Comparison of ENCODE assay signal across 8 mouse cellular contexts in the genomic region with DNA sequence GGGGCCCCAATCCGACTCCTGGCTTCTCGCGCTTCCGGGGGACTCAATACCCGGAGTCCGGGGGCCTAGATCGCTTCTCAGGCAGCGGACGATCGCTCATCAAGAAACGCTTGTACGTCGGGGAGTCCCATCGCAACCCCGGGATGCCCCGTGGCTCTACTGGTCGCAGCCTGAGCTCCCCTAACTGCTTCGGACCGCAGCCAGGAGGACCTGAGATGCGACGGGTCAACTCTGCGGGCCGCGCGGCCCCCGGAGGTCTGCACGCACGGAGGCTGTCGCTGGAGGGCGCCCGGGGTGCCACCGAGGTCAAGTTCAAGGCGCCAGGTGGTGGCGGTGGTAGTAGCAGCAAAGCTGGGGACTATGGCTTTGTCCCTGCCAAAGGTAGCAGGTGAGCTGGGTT. TPM values are rescaled to one million over a fixed set of nuclear protein-coding genes. Genes with fewer than 3 reads are reported as not detected.
DNase-seq lines count a peak whose midpoint lies in the region; ATAC-seq and TF ChIP-seq lines count a peak whose summit lies in the region.
"Had no signal": no experiment of that assay in that cellular context is flagged by ENCODE, and none has a peak within 500 bp of the region (broad histone marks: within the 10 kb centered on the region; RNA-seq: fewer than 3 reads in every experiment).

No protein-coding gene starts in this region.

- no peak for DNase-seq in lung, postnatal 0 days (ENCODE audit: low spot score)
- DNase-seq in lung, postnatal 14 days: no peak
- no peak for DNase-seq in adrenal gland, adult 8-10 months
- no peak for DNase-seq in gastrocnemius, postnatal 36 days

- intact Hi-C loops in gastrocnemius, postnatal 36 days (cut with DNase I): no loop called here

- TF ChIP-seq EP300 in lung, postnatal 0 days (IDR thresholded peaks at IDR 0.05): no peak

- no peaks in the 10 kb centered on the region for H3K9me3 ChIP-seq in lung, postnatal 0 days (ENCODE audit: low read length)
- H3K9me3 ChIP-seq in heart, embryonic 13.5 days: no peaks in the 10 kb centered on the region
- no peaks in the 10 kb centered on the region for H3K9me3 ChIP-seq in limb, embryonic 13.5 days
- H3K9me3 ChIP-seq in stomach, embryonic 15.5 days: no peaks in the 10 kb centered on the region

- H3K36me3 ChIP-seq in lung, postnatal 0 days (ENCODE audit: insufficient read depth, low read length): no peaks in the 10 kb centered on the region
- no peaks in the 10 kb centered on the region for H3K36me3 ChIP-seq in heart, embryonic 13.5 days
- H3K36me3 ChIP-seq in limb, embryonic 13.5 days: no peaks in the 10 kb centered on the region
- no peaks in the 10 kb centered on the region for H3K36me3 ChIP-seq in stomach, embryonic 15.5 days

- 0 out of 2 replicates have a peak overlapping the region, but pooled peaks have one; percentile 1 for H3K4me2 ChIP-seq in lung, postnatal 0 days (replicated peaks; ENCODE audit: low read depth, low read length)
- H3K4me2 ChIP-seq in heart, embryonic 13.5 days: peak overlapping the region; percentile 67
- peak overlapping the region; percentile 53 for H3K4me2 ChIP-seq in limb, embryonic 13.5 days (replicated peaks)
- peak overlapping the region; percentile 31 for H3K4me2 ChIP-seq in stomach, embryonic 15.5 days

- 26% methylated on average over 34 of the region's 34 CpGs for WGBS in lung, postnatal 0 days
- 11% methylated on average over 34 of the region's 34 CpGs for WGBS in heart, embryonic 13.5 days
- 9% methylated on average over 34 of the region's 34 CpGs for WGBS in limb, embryonic 13.5 days
- 26% methylated on average over 34 of the region's 34 CpGs for WGBS in stomach, embryonic 15.5 days

- H3K27me3 ChIP-seq in lung, postnatal 0 days (replicated peaks; ENCODE audit: insufficient read depth, low read length): no peaks in the 10 kb centered on the region
- H3K27me3 ChIP-seq in heart, embryonic 13.5 days (replicated peaks): peaks cover 58% of the 10 kb centered on the region
- peaks cover 82% of the 10 kb centered on the region for H3K27me3 ChIP-seq in limb, embryonic 13.5 days
- H3K27me3 ChIP-seq in stomach, embryonic 15.5 days (replicated peaks): no peaks in the 10 kb centered on the region; the same call in 1 of the 2 replicates

- H3K27ac ChIP-seq in lung, postnatal 0 days (ENCODE audit: low read length): no peak overlapping the region
- no peak overlapping the region for H3K27ac ChIP-seq in heart, embryonic 13.5 days (replicated peaks)
- H3K27ac ChIP-seq in limb, embryonic 13.5 days: no peak overlapping the region
- H3K27ac ChIP-seq in stomach, embryonic 15.5 days: no peak overlapping the region

- no peaks in the 10 kb centered on the region; the same call in 1 of the 2 replicates for H3K4me1 ChIP-seq in lung, postnatal 0 days (ENCODE audit: insufficient read depth, low read depth, low read length)
- H3K4me1 ChIP-seq in heart, embryonic 13.5 days: peaks cover 46% of the 10 kb centered on the region
- peaks cover 32% of the 10 kb centered on the region for H3K4me1 ChIP-seq in limb, embryonic 13.5 days
- H3K4me1 ChIP-seq in stomach, embryonic 15.5 days: peaks cover 45% of the 10 kb centered on the region

- no peak for ATAC-seq in lung, postnatal 0 days
- ATAC-seq in heart, embryonic 13.5 days (ENCODE audit: extremely low read depth, insufficient number of reproducible peaks, low FRiP score, low TSS enrichment): no peak
- ATAC-seq in limb, embryonic 13.5 days (ENCODE audit: low FRiP score, low read depth): no peak
- no peak for ATAC-seq in stomach, embryonic 15.5 days (ENCODE audit: insufficient read depth, low FRiP score, low read depth)

- H3K9ac ChIP-seq in lung, postnatal 0 days (replicated peaks; ENCODE audit: low read depth): no peak overlapping the region
- H3K9ac ChIP-seq in heart, embryonic 13.5 days: peak overlapping the region; percentile 66
- no peak overlapping the region for H3K9ac ChIP-seq in limb, embryonic 13.5 days
- no peak overlapping the region for H3K9ac ChIP-seq in stomach, embryonic 15.5 days

- TF ChIP-seq CTCF in lung, postnatal 0 days (IDR thresholded peaks at IDR 0.05): peak; percentile 39; the same call in 1 of the 2 replicates

- no peak overlapping the region for H3K4me3 ChIP-seq in lung, postnatal 0 days (ENCODE audit: low read depth, low read length)
- H3K4me3 ChIP-seq in heart, embryonic 13.5 days: peak overlapping the region; percentile 43
- H3K4me3 ChIP-seq in limb, embryonic 13.5 days: peak overlapping the region; percentile 29
- peak overlapping the region; percentile 18 for H3K4me3 ChIP-seq in stomach, embryonic 15.5 days (replicated peaks)

RNA-seq across cellular contexts. Expression of a gene that starts 31.3 kb away (rescaled TPM):
- polyA plus RNA-seq in lung, postnatal 0 days (2015; fragmentation: Nextera tagmentation; extraction: Ambion mirVana): 0.15 and 0.44 TPM in 2 replicates
- 0.66 and 0.99 TPM in 2 replicates for polyA plus RNA-seq in heart, embryonic 13.5 days (2015; fragmentation: Nextera tagmentation; extraction: Ambion mirVana)
- polyA plus RNA-seq in limb, embryonic 13.5 days (2015; fragmentation: Nextera tagmentation; extraction: Ambion mirVana): 0.24 TPM in 1 of 2 replicates, not detected in the other
- 0.12 and 0.37 TPM in 2 replicates for polyA plus RNA-seq in stomach, embryonic 15.5 days (2015; fragmentation: Nextera tagmentation; extraction: Ambion mirVana)
- total RNA-seq in adrenal gland, adult 8-10 months (2022): under 1 TPM in 2 of 4 experiments, not detected in 2; 0.17 to 0.35 TPM
- not detected for total RNA-seq in gastrocnemius, postnatal 36 days (2021)
- total RNA-seq: neutrophil, adult 5-6 weeks had no signal

RNA-seq across cellular contexts. Expression of a gene that starts 32.1 kb away (rescaled TPM):
- polyA plus RNA-seq in lung, postnatal 0 days (2015; fragmentation: Nextera tagmentation; extraction: Ambion mirVana): 2.8 and 3.3 TPM in 2 replicates
- polyA plus RNA-seq in heart, embryonic 13.5 days (2015; fragmentation: Nextera tagmentation; extraction: Ambion mirVana): 0.82 and 1.2 TPM in 2 replicates
- polyA plus RNA-seq in limb, embryonic 13.5 days (2015; fragmentation: Nextera tagmentation; extraction: Ambion mirVana): 0.66 and 0.99 TPM in 2 replicates
- polyA plus RNA-seq in stomach, embryonic 15.5 days (2015; fragmentation: Nextera tagmentation; extraction: Ambion mirVana): 3.5 and 4.0 TPM in 2 replicates
- total RNA-seq in adrenal gland, adult 8-10 months (2022): 1 to 10 TPM in 2 of 4 experiments, under 1 TPM in 2; 0.83 to 1.2 (median 0.99) TPM
- under 1 TPM; 0.13 to 0.35 TPM for total RNA-seq in gastrocnemius, postnatal 36 days (2021)

RNA-seq across cellular contexts. Expression of a gene that starts 33.6 kb away (rescaled TPM):
- polyA plus RNA-seq in lung, postnatal 0 days (2015; fragmentation: Nextera tagmentation; extraction: Ambion mirVana): 16.0 and 22.4 TPM in 2 replicates
- polyA plus RNA-seq in heart, embryonic 13.5 days (2015; fragmentation: Nextera tagmentation; extraction: Ambion mirVana): 18.4 and 19.4 TPM in 2 replicates
- polyA plus RNA-seq in limb, embryonic 13.5 days (2015; fragmentation: Nextera tagmentation; extraction: Ambion mirVana): 34.6 and 34.9 TPM in 2 replicates
- polyA plus RNA-seq in stomach, embryonic 15.5 days (2015; fragmentation: Nextera tagmentation; extraction: Ambion mirVana): 23.3 and 25.2 TPM in 2 replicates
- 10 to 100 TPM; 22.8 to 29.9 (median 25.9) TPM for total RNA-seq in adrenal gland, adult 8-10 months (2022)
- 10 to 100 TPM; 10.4 to 12.8 TPM for total RNA-seq in gastrocnemius, postnatal 36 days (2021)

RNA-seq across cellular contexts. Expression of a gene that starts 36.4 kb away (rescaled TPM):
- polyA plus RNA-seq in lung, postnatal 0 days (2015; fragmentation: Nextera tagmentation; extraction: Ambion mirVana): 195 and 214 TPM in 2 replicates
- 451 and 478 TPM in 2 replicates for polyA plus RNA-seq in heart, embryonic 13.5 days (2015; fragmentation: Nextera tagmentation; extraction: Ambion mirVana)
- polyA plus RNA-seq in limb, embryonic 13.5 days (2015; fragmentation: Nextera tagmentation; extraction: Ambion mirVana): 392 and 402 TPM in 2 replicates
- polyA plus RNA-seq in stomach, embryonic 15.5 days (2015; fragmentation: Nextera tagmentation; extraction: Ambion mirVana): 391 and 408 TPM in 2 replicates
- total RNA-seq in adrenal gland, adult 8-10 months (2022): 100 to 1,000 TPM; 350 to 623 (median 446) TPM
- total RNA-seq in gastrocnemius, postnatal 36 days (2021): 10 to 100 TPM; 31.4 to 31.5 TPM

Comparison
In these comparisons a context has a peak if more than half of its experiments do, and no peak if none do; other contexts are left out.
1. H3K4me2 ChIP-seq: peak in every context shown above with its lines; median percentile 67 in heart, embryonic 13.5 days; 53 in limb, embryonic 13.5 days; 31 in stomach, embryonic 15.5 days; 1 in lung, postnatal 0 days.